Mouse (Mus musculus): ENCODE measurements at regions not wholly inside any gene's neighbourhood (a gene's known extent, or its start where the extent isn't known, plus 50 kb on each side); places are given as distances from the start of the nearest gene placed in this dataset.

- TF ChIP-seq MAX (IDR thresholded peaks at IDR 0.05): no peak
- TF ChIP-seq CTCF (IDR thresholded peaks at IDR 0.05; ENCODE audit: control insufficient read depth, insufficient read depth, insufficient read length): no peak
- no peak for TF ChIP-seq MYOG (IDR thresholded peaks at IDR 0.05; ENCODE audit: control insufficient read depth, extremely low read depth, insufficient read length)
- TF ChIP-seq CEBPB (IDR thresholded peaks at IDR 0.05; ENCODE audit: low read depth): no peak
- TF ChIP-seq MYOD1 (IDR thresholded peaks at IDR 0.05; ENCODE audit: control insufficient read depth, insufficient read length, low read depth): no peak
Observed at GRCm38 (mm10) chr3:113954486-113954885, 75.9 kb upstream of the Col11a1 start.
